Mouse (Mus musculus) left cerebral cortex, postnatal 4 days (tissue): ENCODE measurements around the gene Lss. TPM values are rescaled to one million over a fixed set of nuclear protein-coding genes. Genes with fewer than 3 reads are reported as not detected.

ENCODE experiments used
- DNase-seq: peaks from one replicate; pipeline ENCODE4 v3.0.0-alpha.2; 2022
- intact Hi-C: fragments of 180-260 bp; cut with DNase I; formaldehyde crosslinking; loops from one replicate; pipeline ENCODE4 v1.15.1; 2025
- total RNA-seq, 2 experiments: library from RNA; stranded (reverse); gene quantifications; 2 replicates each; pipeline ENCODE4 v1.2.3; 2021

Lss gene
- 100 to 1,000 TPM in 1 of 2 experiments, 10 to 100 TPM in 1; 97.2 to 103 TPM for total RNA-seq

GRCm38 (mm10) chr10:76531375-76531774 lies at the start of gene Lss:
Gene Lss (plus strand): TSS chr10:76531588.
- DNase-seq = peak; percentile 98
- intact Hi-C loops = no loop called here

GRCm38 (mm10) chr10:76486302-76486701 lies 45.1 kb upstream of the Lss start:
- DNase-seq = no peak
- intact Hi-C loops = loop anchor here (10.0 kb wide), 2 partner anchors 192 to 248 kb away; no protein-coding TSS in a partner anchor

- DNase-seq = no peak
- intact Hi-C loops = loop anchor here (10.0 kb wide), 2 partner anchors 193 to 247 kb away; no protein-coding TSS in a partner anchor
Observed at GRCm38 (mm10) chr10:76488265-76488664, 43.1 kb upstream of the Lss start.

GRCm38 (mm10) chr10:76489205-76489604 lies 42.2 kb upstream of the Lss start:
- no peak for DNase-seq
- intact Hi-C loops = loop anchor here (10.0 kb wide), 2 partner anchors 194 to 246 kb away; no protein-coding TSS in a partner anchor

- intact Hi-C loops = no loop called here
- DNase-seq = no peak
Observed at GRCm38 (mm10) chr10:76493527-76493926, 37.9 kb upstream of the Lss start.

- intact Hi-C loops = no loop called here
- no peak for DNase-seq
Observed at GRCm38 (mm10) chr10:76495501-76495900, 35.9 kb upstream of the Lss start.

GRCm38 (mm10) chr10:76496366-76496765 lies 35.0 kb upstream of the Lss start:
- DNase-seq = no peak
- intact Hi-C loops = no loop called here

GRCm38 (mm10) chr10:76497522-76497921 lies 33.9 kb upstream of the Lss start:
- DNase-seq = no peak
- intact Hi-C loops = no loop called here

- no peak for DNase-seq
- intact Hi-C loops = no loop called here
Observed at GRCm38 (mm10) chr10:76504271-76504943, 27.0 kb upstream of the Lss start.

- DNase-seq = no peak
- intact Hi-C loops = no loop called here
Observed at GRCm38 (mm10) chr10:76505865-76506264, 25.5 kb upstream of the Lss start.

- intact Hi-C loops = loop anchor here (10.0 kb wide), 1 partner anchor 88 kb away; no protein-coding TSS in a partner anchor
- peak; percentile 87 for DNase-seq
Observed at GRCm38 (mm10) chr10:76512965-76513583, 18.3 kb upstream of the Lss start.

- DNase-seq = no peak
Observed at GRCm38 (mm10) chr10:76530922-76531321, 466 bp upstream of the Lss start.

GRCm38 (mm10) chr10:76531828-76532227 lies 440 bp downstream of the Lss start:
- DNase-seq = no peak
- intact Hi-C loops = no loop called here

More at GRCm38 (mm10) chr10:76530922-76531321, 466 bp upstream of the Lss start:
- intact Hi-C loops = no loop called here

- intact Hi-C loops = no loop called here
- no peak for DNase-seq
Observed at GRCm38 (mm10) chr10:76535526-76535925, 4.1 kb downstream of the Lss start.

- DNase-seq = no peak
- intact Hi-C loops = no loop called here
Observed at GRCm38 (mm10) chr10:76537619-76538018, 6.2 kb downstream of the Lss start.

GRCm38 (mm10) chr10:76541336-76542085 lies 10.1 kb downstream of the Lss start:
- intact Hi-C loops = no loop called here
- no peak for DNase-seq

GRCm38 (mm10) chr10:76542636-76543375 lies 11.4 kb downstream of the Lss start:
- no peak for DNase-seq
- intact Hi-C loops = no loop called here

- intact Hi-C loops = no loop called here
- no peak for DNase-seq
Observed at GRCm38 (mm10) chr10:76546566-76546965, 15.2 kb downstream of the Lss start.

- intact Hi-C loops = no loop called here
- DNase-seq = no peak
Observed at GRCm38 (mm10) chr10:76548218-76548617, 16.8 kb downstream of the Lss start.

- no peak for DNase-seq
- intact Hi-C loops = loop anchor here (5.0 kb wide), 1 partner anchor 182 kb away; no protein-coding TSS in a partner anchor
Observed at GRCm38 (mm10) chr10:76550458-76550857, 19.1 kb downstream of the Lss start.

GRCm38 (mm10) chr10:76551556-76551955 lies 20.2 kb downstream of the Lss start:
- intact Hi-C loops = loop anchor here (5.0 kb wide), 1 partner anchor 181 kb away; no protein-coding TSS in a partner anchor
- DNase-seq = no peak
